Comparison of ENCODE assay signal across 16 mouse cellular contexts in the genomic region with DNA sequence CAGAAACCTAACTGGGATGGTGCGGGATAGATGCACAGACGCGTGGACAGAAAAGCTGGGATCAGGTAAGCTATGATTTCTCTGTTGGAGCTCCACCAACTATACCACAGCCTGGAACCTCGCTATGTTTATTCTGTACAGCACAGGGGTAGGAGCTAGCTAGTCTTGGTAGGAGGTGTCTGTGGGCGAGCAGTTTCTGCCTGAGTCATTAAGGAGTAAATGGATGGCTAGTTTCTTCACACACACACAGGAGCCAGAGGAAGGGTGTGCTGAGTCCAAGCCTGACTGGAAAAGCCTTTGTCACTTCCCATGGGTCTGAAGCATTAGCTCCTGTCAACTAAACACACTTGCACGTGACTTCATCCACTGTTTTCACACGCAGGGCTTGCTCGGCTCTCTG.
"Had no signal": no experiment of that assay in that cellular context is flagged by ENCODE, and none has a peak within 500 bp of the region (broad histone marks: within the 10 kb centered on the region; RNA-seq: fewer than 3 reads in every experiment).

No protein-coding gene starts in this region.

- H3K9me3 ChIP-seq: midbrain, embryonic 13.5 days; neural tube, embryonic 12.5 days; stomach, embryonic 15.5 days had no signal

- H3K36me3 ChIP-seq: midbrain, embryonic 13.5 days; midbrain, embryonic 15.5 days; neural tube, embryonic 12.5 days; stomach, embryonic 15.5 days had no signal

- H3K4me1 ChIP-seq: megakaryocyte, embryonic 14.5 days; neural tube, embryonic 12.5 days; stomach, embryonic 15.5 days had no signal

- H3K27ac ChIP-seq: liver, embryonic 14.5 days; midbrain, embryonic 13.5 days; midbrain, embryonic 15.5 days; neural tube, embryonic 12.5 days; stomach, embryonic 15.5 days; stomach, postnatal 0 days had no signal

- H3K9ac ChIP-seq: liver, embryonic 14.5 days; lung, embryonic 14.5 days; midbrain, embryonic 13.5 days; midbrain, embryonic 15.5 days; neural tube, embryonic 12.5 days; stomach, embryonic 15.5 days had no signal

- H3K27me3 ChIP-seq: megakaryocyte, embryonic 14.5 days; midbrain, embryonic 13.5 days; midbrain, embryonic 15.5 days; neural tube, embryonic 12.5 days; stomach, embryonic 15.5 days had no signal

- H3K4me3 ChIP-seq: megakaryocyte, embryonic 14.5 days; midbrain, embryonic 13.5 days; midbrain, embryonic 15.5 days; neural tube, embryonic 12.5 days; stomach, embryonic 15.5 days had no signal

- DNase-seq: lung, adult 18-20 months; lung, embryonic 14.5 days; lung, postnatal 10 days; lung, postnatal 4 days; right cerebral cortex, postnatal 25 days; thymus, adult 2 months; thymus, postnatal 25 days; thymus, postnatal 4 days had no signal

- H3K4me2 ChIP-seq: lung, embryonic 14.5 days; midbrain, embryonic 11.5 days; midbrain, embryonic 13.5 days; midbrain, embryonic 15.5 days; neural tube, embryonic 12.5 days; stomach, embryonic 15.5 days had no signal

- ATAC-seq: midbrain, embryonic 13.5 days; midbrain, embryonic 15.5 days had no signal
